Mouse (Mus musculus) midbrain, embryonic 12.5 days (tissue): ENCODE measurements at regions not wholly inside any gene's neighbourhood (a gene's known extent, or its start where the extent isn't known, plus 50 kb on each side); places are given as distances from the start of the nearest gene placed in this dataset.
"Not testable (repeated sequence)": the region's sequence is repeated elsewhere in the genome, so short reads cannot be mapped to it uniquely, and the experiment has no call there.

Experiments
- ATAC-seq: fragments of 200-750 bp; cut with Nextera tagmentation; 2 replicates; pipeline ENCODE4 v1.8.0; 2017; ENCODE audit warnings: low read depth, moderate TSS enrichment, moderate library complexity; ENCODE audit not compliant: low FRiP score
- H3K27ac ChIP-seq: fragments of 300-500 bp; sonication (generic); replicated peaks from 2 replicates; pipeline ENCODE4 v1.5.1; 2016; ENCODE audit warnings: mild to moderate bottlenecking
- H3K27me3 ChIP-seq: fragments of 300-500 bp; sonication (generic); 2 replicates; pipeline ENCODE4 v1.6.1; 2016; ENCODE audit warnings: mild to moderate bottlenecking
- H3K36me3 ChIP-seq: fragments of 300-500 bp; sonication (generic); 2 replicates; pipeline ENCODE4 v1.6.1; 2016
- H3K4me1 ChIP-seq: fragments of 300-500 bp; sonication (generic); 2 replicates; pipeline ENCODE4 v1.6.1; 2016
- H3K4me2 ChIP-seq: fragments of 300-500 bp; sonication (generic); replicated peaks from 2 replicates; pipeline ENCODE4 v1.6.1; 2016; ENCODE audit warnings: mild to moderate bottlenecking, moderate library complexity
- H3K4me3 ChIP-seq: fragments of 300-500 bp; sonication (generic); 2 replicates; pipeline ENCODE4 v1.5.1; 2016; ENCODE audit warnings: mild to moderate bottlenecking
- H3K9ac ChIP-seq: fragments of 300-500 bp; sonication (generic); replicated peaks from 2 replicates; pipeline ENCODE4 v1.6.1; 2016; ENCODE audit warnings: mild to moderate bottlenecking, moderate library complexity
- H3K9me3 ChIP-seq: fragments of 300-500 bp; sonication (generic); 2 replicates; pipeline ENCODE4 v1.6.1; 2016; ENCODE audit warnings: mild to moderate bottlenecking
- WGBS: fragments of 180-500 bp; shearing (Covaris S2); methylation state at CpG from one replicate; pipeline ENCODE4 v1.1.7; 2016; 5-methylcytosine and 5-hydroxymethylcytosine counted together

GRCm38 (mm10) chr17:10150403-10150689 lies 169.3 kb downstream of the Qk start:
- not testable (repeated sequence) for ATAC-seq, H3K27ac ChIP-seq, H3K4me2 ChIP-seq, H3K27me3 ChIP-seq, H3K9ac ChIP-seq, H3K36me3 ChIP-seq, H3K9me3 ChIP-seq, H3K4me3 ChIP-seq
- peaks cover 15% of the 10 kb centered on the region for H3K4me1 ChIP-seq
- 60% methylated on average over 2 of the region's 2 CpGs for WGBS

- Histone ChIP-seq H3K9me3 (no peaks in the 10 kb centered on the region), H3K9ac (no peak overlapping the region), H3K4me3 (no peak overlapping the region), H3K4me2 (no peak overlapping the region), H3K27ac (no peak overlapping the region), H3K4me1 (peaks cover 15% of the 10 kb centered on the region), H3K36me3 (no peaks in the 10 kb centered on the region), H3K27me3 (no peaks in the 10 kb centered on the region)
- no peak for ATAC-seq
- 62% methylated on average over 8 of the region's 8 CpGs for WGBS
Measured at GRCm38 (mm10) chr17:10149682-10150402, 169.8 kb downstream of the Qk start.

DNA sequence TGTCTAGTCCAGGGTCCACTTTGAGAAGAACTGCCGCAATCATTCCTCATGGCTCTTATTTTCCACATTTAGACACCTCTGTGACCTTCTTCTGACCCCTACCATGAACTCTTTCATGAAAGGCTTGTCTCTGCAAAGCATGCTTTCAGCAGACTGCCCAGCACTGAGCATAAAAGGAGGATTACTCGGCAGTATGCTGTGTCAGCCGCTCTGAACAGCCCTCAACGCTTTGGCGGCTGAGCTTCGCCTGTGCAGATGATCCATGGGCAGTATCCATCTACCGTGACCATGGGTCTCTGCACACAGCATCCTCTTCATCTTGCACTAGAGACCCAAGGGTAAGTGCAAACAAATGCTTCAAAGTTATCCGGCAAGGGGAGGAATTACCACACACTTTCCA lies 172.5 kb downstream of the Qk start:
- H3K27me3 ChIP-seq = no peaks in the 10 kb centered on the region
- peaks cover 15% of the 10 kb centered on the region for H3K4me1 ChIP-seq
- H3K9me3 ChIP-seq = 0 out of 2 replicates have a peak, but pooled peaks cover 2% of the 10 kb centered on the region
- no peak overlapping the region for H3K4me3 ChIP-seq
- peak; percentile 69 for ATAC-seq
- no peak overlapping the region for H3K9ac ChIP-seq
- 9% methylated on average over 8 of the region's 8 CpGs for WGBS
- no peak overlapping the region; the same call in 1 of the 2 replicates for H3K4me2 ChIP-seq
- no peak overlapping the region; the same call in 1 of the 2 replicates for H3K27ac ChIP-seq
- H3K36me3 ChIP-seq = no peaks in the 10 kb centered on the region

DNA sequence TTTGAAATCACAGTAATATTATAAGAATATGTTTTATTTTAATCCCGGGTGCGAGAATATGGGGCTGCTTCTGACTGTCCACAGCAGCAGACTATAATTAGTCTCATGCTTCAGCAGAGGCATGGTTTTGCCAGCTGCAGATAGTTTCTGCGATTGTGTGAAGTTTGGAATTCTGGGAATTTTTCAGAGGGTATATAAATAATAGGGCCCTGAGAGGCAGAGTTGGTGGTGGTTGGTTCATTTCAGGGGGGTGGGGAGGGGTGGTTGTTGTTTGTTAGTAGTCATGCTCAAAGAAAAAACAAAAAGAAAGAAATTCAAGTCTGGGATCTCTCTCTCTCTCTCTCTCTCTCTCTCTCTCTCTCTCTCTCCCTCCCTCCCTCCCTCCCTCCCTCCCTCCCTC lies 173.1 kb downstream of the Qk start:
- H3K4me2 ChIP-seq = no peak overlapping the region
- 78% methylated on average over 3 of the region's 3 CpGs for WGBS
- no peak for ATAC-seq
- H3K36me3 ChIP-seq = no peaks in the 10 kb centered on the region
- H3K27me3 ChIP-seq = no peaks in the 10 kb centered on the region
- H3K27ac ChIP-seq = no peak overlapping the region
- no peak overlapping the region for H3K4me3 ChIP-seq
- H3K9ac ChIP-seq = no peak overlapping the region
- 0 out of 2 replicates have a peak, but pooled peaks cover 6% of the 10 kb centered on the region for H3K9me3 ChIP-seq
- peaks cover 15% of the 10 kb centered on the region for H3K4me1 ChIP-seq

GRCm38 (mm10) chr17:10138847-10139246 lies 180.8 kb downstream of the Qk start:
- H3K4me2 ChIP-seq = no peak overlapping the region
- no peak overlapping the region for H3K9ac ChIP-seq
- H3K36me3 ChIP-seq = no peaks in the 10 kb centered on the region
- no peaks in the 10 kb centered on the region for H3K27me3 ChIP-seq
- WGBS = 58% methylated on average over 3 of the region's 3 CpGs
- H3K4me3 ChIP-seq = no peak overlapping the region
- H3K27ac ChIP-seq = no peak overlapping the region
- no peaks in the 10 kb centered on the region for H3K4me1 ChIP-seq
- no peak for ATAC-seq
- 0 out of 2 replicates have a peak, but pooled peaks cover 6% of the 10 kb centered on the region for H3K9me3 ChIP-seq

GRCm38 (mm10) chr17:10138374-10138773 lies 181.3 kb downstream of the Qk start:
- H3K27me3 ChIP-seq = no peaks in the 10 kb centered on the region
- H3K9ac ChIP-seq = no peak overlapping the region
- no peak for ATAC-seq
- H3K4me3 ChIP-seq = no peak overlapping the region
- H3K4me2 ChIP-seq = no peak overlapping the region
- no peaks in the 10 kb centered on the region for H3K4me1 ChIP-seq
- H3K36me3 ChIP-seq = no peaks in the 10 kb centered on the region
- H3K9me3 ChIP-seq = 0 out of 2 replicates have a peak, but pooled peaks cover 6% of the 10 kb centered on the region
- WGBS = 85% methylated on average over 4 of the region's 4 CpGs
- no peak overlapping the region for H3K27ac ChIP-seq

DNA sequence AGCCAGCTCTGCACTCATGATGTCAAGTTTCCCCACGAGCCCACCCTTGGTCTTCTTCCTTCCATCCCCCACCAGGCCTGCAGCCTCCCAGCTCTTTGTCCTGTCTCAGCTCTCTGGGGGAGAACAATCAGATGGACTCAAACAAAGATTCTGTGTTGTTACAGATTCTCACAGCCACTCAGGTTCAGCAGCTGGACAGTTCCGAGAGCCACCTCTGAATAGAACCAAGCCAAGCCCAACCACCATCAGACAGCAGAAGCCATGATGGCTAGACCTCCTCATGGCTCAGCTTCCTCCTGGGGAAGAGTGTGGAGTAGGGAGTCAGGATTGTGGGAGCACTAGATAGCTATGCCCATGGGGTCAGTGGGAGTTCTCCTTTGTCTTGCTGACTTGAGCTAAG lies 184.5 kb downstream of the Qk start:
- Histone ChIP-seq H3K27ac (no peak overlapping the region), H3K4me2 (no peak overlapping the region), H3K4me1 (no peaks in the 10 kb centered on the region), H3K4me3 (no peak overlapping the region), H3K9me3 (no peaks in the 10 kb centered on the region), H3K9ac (no peak overlapping the region), H3K27me3 (no peaks in the 10 kb centered on the region), H3K36me3 (no peaks in the 10 kb centered on the region)
- 70% methylated on average over 2 of the region's 2 CpGs for WGBS
- ATAC-seq = no peak

DNA sequence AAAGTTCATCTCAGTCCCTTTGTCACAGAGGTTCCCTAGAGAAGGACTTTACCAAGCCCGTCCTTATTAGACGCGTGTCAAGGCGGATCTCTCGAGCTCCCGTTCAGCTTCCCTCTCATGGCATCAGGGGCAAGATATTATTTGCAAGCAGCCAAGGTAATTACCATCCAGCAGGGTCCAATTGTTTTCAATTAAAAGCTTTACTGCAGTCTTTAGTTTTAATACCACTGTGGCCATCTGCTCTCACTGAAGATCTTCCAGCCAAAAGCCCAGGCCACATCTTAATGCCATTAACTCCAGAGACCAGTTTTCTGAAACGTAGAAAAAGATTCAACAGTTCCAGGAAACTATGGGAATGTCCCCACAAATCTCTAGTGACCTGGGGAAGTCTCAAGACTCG lies 191.1 kb downstream of the Qk start:
- no peak overlapping the region for H3K4me2 ChIP-seq
- H3K27me3 ChIP-seq = no peaks in the 10 kb centered on the region
- no peak for ATAC-seq
- H3K27ac ChIP-seq = no peak overlapping the region
- no peaks in the 10 kb centered on the region for H3K36me3 ChIP-seq
- no peaks in the 10 kb centered on the region for H3K4me1 ChIP-seq
- H3K9ac ChIP-seq = no peak overlapping the region
- H3K4me3 ChIP-seq = no peak overlapping the region
- 48% methylated on average over 8 of the region's 8 CpGs for WGBS
- H3K9me3 ChIP-seq = no peaks in the 10 kb centered on the region

DNA sequence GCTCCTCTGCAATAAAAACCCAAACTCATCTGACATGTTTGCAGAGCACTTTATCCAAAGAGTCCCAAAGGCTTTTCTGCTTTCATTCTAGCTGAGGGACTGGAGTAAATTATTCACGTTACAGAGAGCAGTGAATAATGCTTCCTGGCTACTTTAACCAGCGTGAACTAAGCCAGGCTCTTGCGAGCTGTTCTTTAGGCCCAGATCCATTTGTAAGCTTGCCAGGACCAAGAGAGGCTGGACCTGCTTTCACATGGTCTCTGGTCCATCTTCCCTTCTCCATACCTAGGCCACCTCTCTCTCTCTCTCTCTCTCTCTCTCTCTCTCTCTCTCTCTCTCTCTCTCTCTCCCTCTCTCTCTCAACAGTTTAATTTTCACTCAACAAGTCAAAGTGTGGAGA lies 197.2 kb downstream of the Qk start:
- ATAC-seq = no peak
- Histone ChIP-seq H3K27me3 (no peaks in the 10 kb centered on the region), H3K4me3 (no peak overlapping the region), H3K36me3 (no peaks in the 10 kb centered on the region), H3K27ac (no peak overlapping the region), H3K9ac (no peak overlapping the region), H3K9me3 (no peaks in the 10 kb centered on the region), H3K4me1 (no peaks in the 10 kb centered on the region), H3K4me2 (no peak overlapping the region)
- 65% methylated on average over 3 of the region's 3 CpGs for WGBS

GRCm38 (mm10) chr17:10112118-10112517 lies 207.5 kb downstream of the Qk start:
- H3K4me2 ChIP-seq = no peak overlapping the region
- H3K27ac ChIP-seq = no peak overlapping the region
- WGBS = 96% methylated on average over 2 of the region's 2 CpGs
- H3K27me3 ChIP-seq = 0 out of 2 replicates have a peak, but pooled peaks cover 6% of the 10 kb centered on the region
- ATAC-seq = no peak
- peaks cover 13% of the 10 kb centered on the region for H3K4me1 ChIP-seq
- H3K9ac ChIP-seq = no peak overlapping the region
- H3K9me3 ChIP-seq = no peaks in the 10 kb centered on the region
- no peak overlapping the region for H3K4me3 ChIP-seq
- no peaks in the 10 kb centered on the region for H3K36me3 ChIP-seq

- Histone ChIP-seq H3K4me2 (no peak overlapping the region), H3K27ac (peak overlapping the region; percentile 43), H3K4me3 (no peak overlapping the region), H3K36me3 (no peaks in the 10 kb centered on the region), H3K27me3 (0 out of 2 replicates have a peak, but pooled peaks cover 6% of the 10 kb centered on the region), H3K9me3 (no peaks in the 10 kb centered on the region), H3K9ac (no peak overlapping the region), H3K4me1 (peaks cover 13% of the 10 kb centered on the region)
- no peak for ATAC-seq
Measured at GRCm38 (mm10) chr17:10110375-10110675, 209.3 kb downstream of the Qk start.

DNA sequence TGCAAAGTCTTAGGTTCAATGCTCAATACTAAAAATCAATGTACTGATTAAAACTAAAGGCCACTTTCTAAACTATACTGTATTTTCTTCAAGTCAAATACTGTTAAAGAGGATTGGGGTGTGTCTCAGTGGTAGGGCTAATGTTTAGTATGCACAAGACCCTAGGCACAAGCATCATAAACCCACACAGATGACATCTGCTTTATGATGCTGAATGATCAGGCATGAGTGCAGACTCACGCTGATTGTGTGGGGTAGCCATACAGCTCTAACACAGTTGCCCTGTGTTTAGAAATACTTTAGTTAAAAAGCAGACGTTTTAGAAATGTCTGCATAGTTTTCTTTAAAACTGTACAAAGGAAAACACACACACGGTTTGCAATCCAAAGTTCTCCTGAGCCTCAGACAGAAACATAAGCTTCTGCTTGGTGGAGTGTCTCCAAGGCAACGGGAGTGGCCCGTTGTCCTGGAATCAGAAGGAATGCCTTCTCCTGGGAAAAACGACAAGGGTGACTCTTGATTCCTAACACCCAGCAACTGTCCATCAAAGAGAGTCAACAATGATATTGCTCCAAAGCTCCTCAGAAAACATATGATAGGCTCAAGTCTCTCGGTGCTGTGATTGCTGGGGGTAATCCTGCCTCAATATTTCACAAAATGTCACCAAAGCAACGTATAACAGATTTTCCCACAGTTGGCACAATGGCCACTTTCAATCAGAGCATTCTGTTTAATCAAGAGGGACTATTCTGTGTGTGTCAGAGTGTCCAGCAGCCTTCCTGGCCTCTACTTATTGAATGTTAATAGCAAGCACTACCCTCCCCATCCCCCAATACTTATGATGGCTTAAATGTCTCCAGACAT lies 209.9 kb downstream of the Qk start:
- H3K27me3 ChIP-seq = 0 out of 2 replicates have a peak, but pooled peaks cover 6% of the 10 kb centered on the region
- 20% methylated on average over 8 of the region's 8 CpGs for WGBS

More for the DNA sequence above, 209.9 kb downstream of the Qk start:
- H3K4me1 ChIP-seq = peaks cover 13% of the 10 kb centered on the region
- H3K36me3 ChIP-seq = no peaks in the 10 kb centered on the region
- H3K9me3 ChIP-seq = no peaks in the 10 kb centered on the region
- ATAC-seq = peak; percentile 73
- H3K9ac ChIP-seq = no peak overlapping the region
- no peak overlapping the region for H3K4me3 ChIP-seq
- H3K4me2 ChIP-seq = no peak overlapping the region
- H3K27ac ChIP-seq = peak overlapping the region; percentile 50
